Mouse (Mus musculus) cerebellum, adult 11 months (tissue): ENCODE data around the gene Adamts14.

ENCODE experiments used
- DNase-seq: peaks from one replicate; pipeline ENCODE4 v3.0.0; 2022

Adamts14 gene

GRCm38 (mm10) chr10:61176221-61176790 is 96.9 kb downstream of the Adamts14 start:
- DNase-seq = peak; percentile 41

- DNase-seq = peak; percentile 87
Measured at GRCm38 (mm10) chr10:61175442-61176204, 97.6 kb downstream of the Adamts14 start.

GRCm38 (mm10) chr10:61174711-61175441 is 98.4 kb downstream of the Adamts14 start:
- peak; percentile 42 for DNase-seq

GRCm38 (mm10) chr10:61172496-61172895 is 100.7 kb downstream of the Adamts14 start:
- DNase-seq = no peak

DNA sequence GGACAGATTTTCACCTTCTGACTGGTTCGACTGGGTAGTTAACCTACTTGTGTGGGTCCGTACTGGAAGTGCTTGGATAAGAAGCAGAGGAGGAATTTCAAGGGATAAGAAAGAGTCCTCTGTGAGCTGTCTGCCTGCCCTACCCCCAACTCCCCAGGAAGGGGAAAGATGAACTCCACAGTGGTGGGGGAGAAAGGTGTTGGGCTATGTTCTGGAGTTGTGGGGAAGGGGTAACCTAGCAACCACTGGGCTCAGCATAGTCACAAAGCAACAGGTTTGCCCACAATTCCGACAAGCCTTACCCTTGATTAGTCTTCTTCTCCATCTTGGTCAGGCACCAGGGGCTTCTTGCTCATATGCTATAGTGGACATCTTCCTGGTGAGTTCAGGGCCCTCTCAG is 101.6 kb downstream of the Adamts14 start, which contains the start of gene Tbata:
Gene Tbata, plus strand, starts transcription at position 301 of the 400 bp plus-strand sequence.
- DNase-seq = no peak

- no peak for DNase-seq
Measured at GRCm38 (mm10) chr10:61168393-61168792, 104.8 kb downstream of the Adamts14 start.

DNA sequence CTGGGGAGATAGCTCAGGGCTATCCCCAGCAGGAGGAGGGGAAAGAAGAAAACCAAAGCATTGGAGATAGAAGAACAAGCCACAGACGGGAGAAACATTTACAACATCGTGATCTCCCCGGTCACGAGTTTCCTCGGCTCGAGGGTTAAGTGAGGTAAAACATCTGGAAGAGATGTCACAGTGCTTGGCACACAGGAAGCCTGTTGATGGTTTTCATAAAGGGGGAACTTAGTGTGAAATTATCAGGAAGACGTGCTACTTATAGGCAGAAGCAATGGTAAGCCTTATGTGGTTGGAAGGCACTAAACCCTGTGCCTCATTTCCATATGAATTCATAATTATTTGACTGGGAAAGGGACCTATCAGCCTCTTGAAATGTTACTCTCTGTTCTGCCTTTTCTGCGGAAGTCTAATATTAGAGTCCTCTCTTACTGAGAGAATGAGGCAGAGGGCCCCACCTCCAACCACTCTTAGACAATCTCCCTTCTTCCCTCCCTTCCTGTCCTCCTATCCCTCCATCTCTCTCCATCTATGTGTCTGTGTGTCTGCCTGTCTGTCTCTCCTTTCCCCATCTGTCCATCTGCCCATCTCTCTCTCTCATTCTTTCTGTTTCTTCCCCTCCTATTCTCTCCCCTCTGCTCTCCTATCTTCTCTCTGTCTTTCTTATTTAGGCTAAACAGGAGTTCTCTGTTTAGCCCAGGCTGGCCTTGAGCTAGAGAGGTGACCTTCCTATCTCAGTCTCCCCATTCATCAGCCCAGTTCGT is 105.7 kb downstream of the Adamts14 start:
- DNase-seq = no peak

DNA sequence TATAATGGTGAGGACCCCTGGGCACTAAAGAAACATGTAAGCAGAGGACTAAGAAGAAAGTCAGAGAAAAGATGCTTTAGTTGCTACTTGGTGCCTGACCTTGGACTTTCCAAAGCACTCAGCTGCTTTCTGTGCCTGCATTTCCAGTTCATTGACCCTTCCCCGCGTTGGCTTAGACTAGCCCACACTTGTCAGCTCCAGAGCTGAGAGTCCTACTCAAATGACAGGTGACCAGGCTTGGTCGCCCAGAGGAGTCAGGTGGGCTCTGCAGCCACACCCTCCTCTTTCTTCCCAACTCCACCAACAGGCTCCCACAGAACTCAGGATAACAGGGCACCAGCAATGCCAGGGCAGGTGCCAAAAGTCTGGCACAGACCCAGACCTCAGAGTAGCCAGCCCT is 110.9 kb downstream of the Adamts14 start:
- no peak for DNase-seq

DNA sequence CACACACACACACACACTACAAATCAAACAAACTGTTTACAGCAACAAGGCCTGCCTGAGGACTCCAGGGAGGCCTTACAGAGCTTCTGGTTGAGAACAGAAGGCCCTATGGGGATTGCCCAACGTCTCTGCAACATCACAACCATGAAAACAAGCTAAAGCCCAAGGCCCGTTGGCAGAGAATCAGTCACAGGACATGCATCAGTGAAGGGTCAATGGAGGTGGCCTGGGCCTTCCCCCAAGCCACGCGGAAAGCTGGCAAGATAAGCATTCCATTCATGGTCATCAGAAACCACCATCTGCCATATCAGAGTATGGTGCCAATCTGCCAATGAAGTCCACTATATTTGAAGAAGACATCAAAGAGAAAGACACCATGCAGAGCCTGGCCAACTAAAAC is 112.6 kb downstream of the Adamts14 start:
- peak; percentile 36 for DNase-seq

GRCm38 (mm10) chr10:61160089-61160488 is 113.1 kb downstream of the Adamts14 start:
- no peak for DNase-seq

DNA sequence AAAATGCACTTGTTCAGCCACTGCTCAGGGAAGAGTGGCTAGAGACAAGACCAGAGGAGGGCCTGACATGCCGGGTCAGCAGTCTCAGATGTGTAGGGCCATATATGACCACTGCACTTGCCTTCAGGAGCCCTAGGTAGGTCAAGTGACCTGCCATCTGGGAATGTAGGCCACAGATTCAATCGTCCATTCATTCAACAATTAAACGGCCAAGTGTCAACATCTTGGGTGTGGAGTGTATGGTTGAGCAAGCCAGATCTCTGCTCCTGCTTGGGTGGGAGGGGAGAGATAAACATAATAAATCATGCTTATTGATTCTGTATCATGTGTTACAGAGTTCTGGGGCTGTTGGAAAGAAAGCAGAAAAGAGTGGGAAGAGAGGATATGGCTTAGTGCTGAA is 114.6 kb downstream of the Adamts14 start:
- no peak for DNase-seq

DNA sequence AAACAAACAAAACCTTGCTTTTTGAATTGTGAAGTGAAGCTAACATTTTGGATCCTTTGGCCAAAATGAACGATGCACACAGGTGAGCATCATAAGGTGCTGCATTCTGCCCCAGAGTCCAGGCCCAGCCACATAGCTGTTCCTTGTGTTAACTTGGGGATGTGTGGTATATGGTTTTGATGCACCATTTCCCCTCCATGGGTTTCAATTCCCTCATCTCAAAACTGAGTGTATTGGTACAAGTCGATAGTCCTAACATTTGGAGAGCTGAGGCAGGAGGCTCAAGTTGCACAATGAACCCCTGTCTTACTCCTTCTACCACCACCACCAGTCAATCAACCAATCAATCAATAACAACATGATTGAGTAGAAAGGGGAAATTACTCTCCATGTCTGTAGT is 116.8 kb downstream of the Adamts14 start:
- DNase-seq = no peak

GRCm38 (mm10) chr10:61155611-61156010 is 117.6 kb downstream of the Adamts14 start:
- no peak for DNase-seq

DNA sequence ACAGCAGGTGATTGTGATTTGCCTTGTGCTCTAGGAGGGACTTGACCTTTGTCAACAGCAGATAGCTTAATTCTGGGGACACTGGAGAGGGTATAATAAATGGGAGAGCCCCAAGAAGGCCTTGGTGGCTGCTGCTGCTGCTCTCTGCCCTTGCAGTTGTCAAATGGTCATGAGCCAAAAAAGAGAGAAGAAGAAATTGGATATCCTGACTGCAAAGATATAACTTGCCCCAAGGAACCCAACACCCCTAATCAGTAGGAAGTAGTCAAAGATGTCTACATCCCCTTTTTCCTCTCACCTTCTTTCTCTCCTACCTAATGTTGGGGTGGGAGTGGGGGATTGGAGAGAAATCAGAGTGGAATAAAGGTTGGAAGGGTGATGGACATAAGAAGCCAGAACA is 121.1 kb downstream of the Adamts14 start:
- DNase-seq = no peak

- no peak for DNase-seq
Measured at GRCm38 (mm10) chr10:61150616-61151015, 122.6 kb downstream of the Adamts14 start.

- no peak for DNase-seq
Measured at GRCm38 (mm10) chr10:61149476-61149875, 123.8 kb downstream of the Adamts14 start.

- DNase-seq = peak; percentile 79
Measured at GRCm38 (mm10) chr10:61147157-61148040, 125.8 kb downstream of the Adamts14 start, which contains the start of gene Sgpl1. Gene Sgpl1 (minus strand): TSS chr10:61147703.
